Mouse (Mus musculus) myocyte (in vitro differentiated cells): ENCODE measurements around the gene Prkg2.

Experiments
- E2F4 ChIP-seq: IDR thresholded peaks from one replicate; pipeline ENCODE4 v1.6.1; 2011; ENCODE audit warnings: mild to moderate bottlenecking, control low read depth, moderate library complexity; ENCODE audit not compliant: insufficient read depth
- MYOD1 ChIP-seq, 3 experiments: IDR thresholded peaks; one replicate each; pipeline ENCODE4 v1.6.1; 2011; ENCODE audit warnings: control low read depth in 2 of 3, low read depth in 2 of 3, mild to moderate bottlenecking in 2 of 3, moderate library complexity in 1 of 3; ENCODE audit not compliant: insufficient read length in 2 of 3, control insufficient read depth in 1 of 3
- MYOG ChIP-seq, 3 experiments: IDR thresholded peaks; one replicate each; pipeline ENCODE4 v1.6.1; 2011; ENCODE audit warnings: control low read depth in 2 of 3, low read depth in 2 of 3, mild to moderate bottlenecking in 2 of 3; ENCODE audit not compliant: insufficient read length in 2 of 3, control insufficient read depth in 1 of 3, insufficient read depth in 1 of 3
- POLR2A ChIP-seq: IDR thresholded peaks from one replicate; pipeline ENCODE4 v1.6.1; 2011; ENCODE audit warnings: low read depth, mild to moderate bottlenecking, control low read depth, moderate library complexity; ENCODE audit not compliant: insufficient read length
- REST ChIP-seq: IDR thresholded peaks from one replicate; pipeline ENCODE4 v1.6.1; 2011; ENCODE audit warnings: mild to moderate bottlenecking, control low read depth, moderate library complexity; ENCODE audit not compliant: insufficient read depth, insufficient read length
- USF1 ChIP-seq: IDR thresholded peaks from one replicate; pipeline ENCODE4 v1.6.1; 2011; ENCODE audit warnings: low read depth, mild to moderate bottlenecking, control low read depth, moderate library complexity

DNA sequence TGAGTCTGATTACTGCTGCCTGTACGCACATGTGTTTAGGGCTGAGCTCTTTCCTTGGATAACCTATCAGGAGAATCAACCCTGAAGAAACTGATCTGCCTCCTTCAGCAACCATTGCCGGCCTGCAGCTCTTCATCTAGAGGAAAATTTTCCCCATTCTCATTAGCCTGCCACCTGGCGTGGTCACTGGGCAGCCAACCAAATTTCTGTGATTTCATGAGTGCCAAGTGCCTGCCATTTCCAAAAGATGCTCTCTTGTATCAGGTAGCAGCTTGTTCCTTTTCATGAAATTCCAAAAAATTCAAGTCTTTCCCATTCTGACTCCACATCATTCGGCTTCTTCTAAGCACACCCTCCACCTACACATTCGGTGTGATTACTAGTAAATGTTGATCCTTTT is 136.2 kb downstream of the Prkg2 start:
- TF ChIP-seq POLR2A = no peak
- TF ChIP-seq E2F4 = no peak
- TF ChIP-seq USF1 = no peak
- TF ChIP-seq MYOD1 (IDR thresholded peaks at IDR 0.05; ENCODE audit: control insufficient read depth in 1 of 3, insufficient read length in 2 of 3, low read depth in 2 of 3) = no peak
- no peak for TF ChIP-seq MYOG (IDR thresholded peaks at IDR 0.05; ENCODE audit: control insufficient read depth in 1 of 3, insufficient read depth in 1 of 3, insufficient read length in 2 of 3, low read depth in 2 of 3)
- no peak for TF ChIP-seq REST
